Mouse (Mus musculus): Measurements from ENCODE around the gene Zfp414.
A peak's percentile ranks its signal among the peaks of the same experiment; 100 is the strongest.

Gene Zfp414

GRCm38 (mm10) chr17:33649781-33650475, 21.0 kb downstream of the Zfp414 start:
- DNase-seq (ENCODE audit: low read depth, low spot score) = no peak

GRCm38 (mm10) chr17:33666813-33667212, 37.9 kb downstream of the Zfp414 start:
- no peak for DNase-seq (ENCODE audit: low read depth, low spot score)

GRCm38 (mm10) chr17:33669681-33670080, 40.8 kb downstream of the Zfp414 start:
- DNase-seq (ENCODE audit: low read depth, low spot score) = no peak

GRCm38 (mm10) chr17:33673837-33674236, 44.9 kb downstream of the Zfp414 start:
- no peak for DNase-seq (ENCODE audit: low read depth, low spot score)

GRCm38 (mm10) chr17:33675452-33675851, 46.6 kb downstream of the Zfp414 start:
- DNase-seq (ENCODE audit: low read depth, low spot score) = peak; percentile 34

GRCm38 (mm10) chr17:33676086-33676485, 47.2 kb downstream of the Zfp414 start:
- no peak for DNase-seq (ENCODE audit: low read depth, low spot score)

GRCm38 (mm10) chr17:33678771-33679170, 49.9 kb downstream of the Zfp414 start:
- DNase-seq (ENCODE audit: low read depth, low spot score) = peak; percentile 33

Measured in 3T3-L1 (cell line).